Mouse (Mus musculus): ENCODE measurements around the gene Dnah5. TPM values are rescaled to one million over a fixed set of nuclear protein-coding genes. Genes with fewer than 3 reads are reported as not detected.

Gene Dnah5
- polyA plus RNA-seq, 1 experiment, result 0.25 TPM

GRCm38 (mm10) chr15:28502820-28503219 is 299.3 kb downstream of the Dnah5 start:
- Histone ChIP-seq H3K4me3 (replicated peaks; ENCODE audit: insufficient read depth, low read depth, low read length) (no peak overlapping the region), H3K4me1 (ENCODE audit: control insufficient read depth, insufficient read depth, low read length) (no peaks in the 10 kb centered on the region), H3K27me3 (ENCODE audit: control insufficient read depth, insufficient read depth, low read length) (no peaks in the 10 kb centered on the region), H3K27ac (ENCODE audit: insufficient read depth, low read length) (no peak overlapping the region)
- TF ChIP-seq POLR2A (IDR thresholded peaks at IDR 0.05; ENCODE audit: borderline replicate concordance, insufficient read depth, low read length), result no peak
- TF ChIP-seq CTCF (IDR thresholded peaks at IDR 0.05; ENCODE audit: borderline replicate concordance, insufficient read depth, low read depth, low read length), result no peak
- 53% methylated on average over 4 of the region's 4 CpGs for WGBS
- no peak for DNase-seq

DNA sequence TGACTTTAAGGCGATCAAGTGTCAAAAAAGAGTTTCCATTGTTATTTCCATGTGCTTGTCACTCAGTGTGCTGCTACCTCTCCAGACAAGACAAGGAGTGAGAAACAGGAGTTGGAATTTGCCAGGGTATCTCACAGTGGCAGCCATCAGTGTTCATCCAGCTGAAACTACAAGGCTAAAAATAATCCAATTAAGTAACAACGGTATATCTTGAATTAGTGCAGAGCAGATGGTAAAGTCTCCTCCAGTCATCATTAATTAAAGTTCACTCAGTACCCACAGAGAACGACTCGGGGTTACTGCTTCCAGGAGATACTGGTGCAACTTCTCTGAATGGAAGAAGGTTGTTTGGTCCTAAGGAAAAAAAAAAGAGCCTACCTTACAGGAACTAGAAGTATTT is 311.6 kb downstream of the Dnah5 start:
- DNase-seq, result no peak
- WGBS, result 17% methylated on average over 4 of the region's 4 CpGs
- TF ChIP-seq CTCF (IDR thresholded peaks at IDR 0.05; ENCODE audit: borderline replicate concordance, insufficient read depth, low read depth, low read length), result no peak
- no peak for TF ChIP-seq POLR2A (IDR thresholded peaks at IDR 0.05; ENCODE audit: borderline replicate concordance, insufficient read depth, low read length)
- Histone ChIP-seq H3K27me3 (ENCODE audit: control insufficient read depth, insufficient read depth, low read length) (no peaks in the 10 kb centered on the region), H3K4me1 (ENCODE audit: control insufficient read depth, insufficient read depth, low read length) (no peaks in the 10 kb centered on the region), H3K4me3 (replicated peaks; ENCODE audit: insufficient read depth, low read depth, low read length) (no peak overlapping the region), H3K27ac (ENCODE audit: insufficient read depth, low read length) (no peak overlapping the region)

Other genes starting within 250 kb of the Dnah5 start
- gene Trio, start 177.9 kb upstream of the Dnah5 start, polyA plus RNA-seq (2012; rRNA removed), result 187 and 207 TPM in 2 replicates

Data from cerebellum, adult 2 months (tissue).